Mouse (Mus musculus): ENCODE data around the gene Tmem174. TPM values are rescaled to one million over a fixed set of nuclear protein-coding genes. Genes with fewer than 3 reads are reported as not detected.

Gene Tmem174
- not detected for polyA plus RNA-seq (2014; fragmentation: Illumina TruSeq; extraction: RNeasy Lipid Tissue Mini Kit (QIAGEN cat#74804); ENCODE audit: low read depth, low replicate concordance)

GRCm38 (mm10) chr13:98637145-98637544 lies at the start of gene Tmem174:
Tmem174 (minus strand) TSS chr13:98637410.

Other genes starting within 250 kb of the Tmem174 start
- 1.0 TPM for gene Gm10320, start 145.4 kb downstream of the Tmem174 start, polyA plus RNA-seq (2014; fragmentation: Illumina TruSeq; extraction: RNeasy Lipid Tissue Mini Kit (QIAGEN cat#74804); ENCODE audit: low read depth, low replicate concordance)
- gene Tmem171, start 57.4 kb upstream of the Tmem174 start, polyA plus RNA-seq (2014; fragmentation: Illumina TruSeq; extraction: RNeasy Lipid Tissue Mini Kit (QIAGEN cat#74804); ENCODE audit: low read depth, low replicate concordance) = not detected
- 51.4 TPM for gene Fcho2, start 178.0 kb upstream of the Tmem174 start, polyA plus RNA-seq (2014; fragmentation: Illumina TruSeq; extraction: RNeasy Lipid Tissue Mini Kit (QIAGEN cat#74804); ENCODE audit: low read depth, low replicate concordance)